Mouse (Mus musculus) forebrain, embryonic 10.5 days (tissue): ENCODE results near the gene Nr2c1. TPM values are rescaled to one million over a fixed set of nuclear protein-coding genes. Genes with fewer than 3 reads are reported as not detected.
A peak's percentile ranks its signal among the peaks of the same experiment; 100 is the strongest.

Experiments used
- DNase-seq: peaks from one replicate; pipeline ENCODE4 v3.0.0-alpha.2; 2017; ENCODE audit warnings: low spot score; ENCODE audit errors: extremely low spot score
- H3K27ac ChIP-seq: fragments of 300-500 bp; sonication (generic); 2 replicates; pipeline ENCODE4 v1.5.1; 2016; ENCODE audit warnings: mild to moderate bottlenecking
- H3K27me3 ChIP-seq: fragments of 300-500 bp; sonication (generic); 2 replicates; pipeline ENCODE4 v1.6.1; 2016; ENCODE audit warnings: mild to moderate bottlenecking; ENCODE audit not compliant: poor library complexity, severe bottlenecking
- H3K36me3 ChIP-seq: fragments of 300-500 bp; sonication (generic); replicated peaks from 2 replicates; pipeline ENCODE4 v1.6.1; 2016; ENCODE audit warnings: mild to moderate bottlenecking, moderate library complexity
- H3K4me1 ChIP-seq: fragments of 300-500 bp; sonication (generic); 2 replicates; pipeline ENCODE4 v1.6.1; 2016
- H3K4me3 ChIP-seq: fragments of 300-500 bp; sonication (generic); 2 replicates; pipeline ENCODE4 v1.5.1; 2016; ENCODE audit warnings: mild to moderate bottlenecking, moderate library complexity
- H3K9me3 ChIP-seq: fragments of 300-500 bp; sonication (generic); 2 replicates; pipeline ENCODE4 v1.6.1; 2016; ENCODE audit warnings: mild to moderate bottlenecking, moderate library complexity
- WGBS: fragments of 180-500 bp; shearing (Covaris S2); methylation state at CpG from one replicate; pipeline ENCODE4 v1.1.7; 2016; 5-methylcytosine and 5-hydroxymethylcytosine counted together
- polyA plus RNA-seq: library from polyadenylated mRNA; unstranded; fragments of >200 nt; fragmentation: Nextera tagmentation; extraction: Ambion mirVana; gene quantifications from 2 replicates; pipeline ENCODE4 v1.2.1, GENCODE M21; 2016

Gene Nr2c1
- polyA plus RNA-seq, 1 experiment from 2014 or later, result 11.0 TPM

GRCm38 (mm10) chr10:94120676-94121075 lies 27.1 kb upstream of the Nr2c1 start:
- Histone ChIP-seq H3K9me3 (no peaks in the 10 kb centered on the region), H3K27me3 (no peaks in the 10 kb centered on the region), H3K4me1 (0 out of 2 replicates have a peak, but pooled peaks cover 4% of the 10 kb centered on the region), H3K36me3 (peaks cover 34% of the 10 kb centered on the region), H3K4me3 (no peak overlapping the region), H3K27ac (no peak overlapping the region)
- DNase-seq, result no peak
- 96% methylated on average over 9 of the region's 9 CpGs for WGBS

GRCm38 (mm10) chr10:94122595-94122994 lies 25.2 kb upstream of the Nr2c1 start:
- no peaks in the 10 kb centered on the region for H3K27me3 ChIP-seq

GRCm38 (mm10) chr10:94123581-94123980 lies 24.2 kb upstream of the Nr2c1 start:
- Histone ChIP-seq H3K27me3 (no peaks in the 10 kb centered on the region), H3K36me3 (peaks cover 51% of the 10 kb centered on the region), H3K4me1 (no peaks in the 10 kb centered on the region), H3K27ac (no peak overlapping the region), H3K4me3 (no peak overlapping the region), H3K9me3 (no peaks in the 10 kb centered on the region)
- WGBS, result 96% methylated on average over 5 of the region's 5 CpGs
- DNase-seq, result no peak

More at GRCm38 (mm10) chr10:94122595-94122994, 25.2 kb upstream of the Nr2c1 start:
- 95% methylated on average over 7 of the region's 7 CpGs for WGBS
- DNase-seq, result no peak
- H3K27ac ChIP-seq, result no peak overlapping the region
- H3K9me3 ChIP-seq, result no peaks in the 10 kb centered on the region
- H3K4me1 ChIP-seq, result no peaks in the 10 kb centered on the region
- no peak overlapping the region for H3K4me3 ChIP-seq
- H3K36me3 ChIP-seq, result peaks cover 51% of the 10 kb centered on the region

- no peak for DNase-seq
- no peaks in the 10 kb centered on the region for H3K27me3 ChIP-seq
- H3K27ac ChIP-seq, result no peak overlapping the region
- no peak overlapping the region for H3K4me3 ChIP-seq
- no peaks in the 10 kb centered on the region for H3K9me3 ChIP-seq
- peaks cover 51% of the 10 kb centered on the region for H3K36me3 ChIP-seq
- WGBS, result 78% methylated on average over 5 of the region's 5 CpGs
- H3K4me1 ChIP-seq, result no peaks in the 10 kb centered on the region; the same call in 1 of the 2 replicates
Measured at GRCm38 (mm10) chr10:94124376-94124775, 23.4 kb upstream of the Nr2c1 start.

GRCm38 (mm10) chr10:94129680-94130119 lies 18.1 kb upstream of the Nr2c1 start:
- WGBS, result 87% methylated on average over 9 of the region's 9 CpGs
- Histone ChIP-seq H3K4me3 (no peak overlapping the region), H3K27me3 (no peaks in the 10 kb centered on the region), H3K4me1 (no peaks in the 10 kb centered on the region; the same call in 1 of the 2 replicates), H3K27ac (peak overlapping the region; percentile 25; the same call in 1 of the 2 replicates), H3K9me3 (no peaks in the 10 kb centered on the region), H3K36me3 (peaks cover 21% of the 10 kb centered on the region)
- no peak for DNase-seq

- Histone ChIP-seq H3K36me3 (peaks cover 11% of the 10 kb centered on the region), H3K4me3 (no peak overlapping the region), H3K27ac (no peak overlapping the region), H3K27me3 (no peaks in the 10 kb centered on the region), H3K9me3 (no peaks in the 10 kb centered on the region), H3K4me1 (no peaks in the 10 kb centered on the region; the same call in 1 of the 2 replicates)
- 85% methylated on average over 8 of the region's 8 CpGs for WGBS
- DNase-seq, result no peak
Measured at GRCm38 (mm10) chr10:94133081-94133480, 14.7 kb upstream of the Nr2c1 start.

GRCm38 (mm10) chr10:94133674-94134073 lies 14.1 kb upstream of the Nr2c1 start:
- 90% methylated on average over 7 of the region's 7 CpGs for WGBS
- H3K27ac ChIP-seq, result no peak overlapping the region
- no peaks in the 10 kb centered on the region for H3K9me3 ChIP-seq
- peaks cover 12% of the 10 kb centered on the region for H3K36me3 ChIP-seq
- no peak overlapping the region for H3K4me3 ChIP-seq
- no peaks in the 10 kb centered on the region for H3K27me3 ChIP-seq
- no peaks in the 10 kb centered on the region; the same call in 1 of the 2 replicates for H3K4me1 ChIP-seq
- no peak for DNase-seq

GRCm38 (mm10) chr10:94134535-94135390 lies 13.1 kb upstream of the Nr2c1 start:
- H3K27ac ChIP-seq, result no peak overlapping the region
- WGBS, result 90% methylated on average over 12 of the region's 12 CpGs
- no peaks in the 10 kb centered on the region for H3K27me3 ChIP-seq
- H3K4me3 ChIP-seq, result no peak overlapping the region
- DNase-seq, result no peak
- no peaks in the 10 kb centered on the region for H3K9me3 ChIP-seq
- H3K4me1 ChIP-seq, result no peaks in the 10 kb centered on the region; the same call in 1 of the 2 replicates
- H3K36me3 ChIP-seq, result peaks cover 21% of the 10 kb centered on the region

GRCm38 (mm10) chr10:94138890-94139482 lies 8.8 kb upstream of the Nr2c1 start:
- H3K36me3 ChIP-seq, result peaks cover 27% of the 10 kb centered on the region

GRCm38 (mm10) chr10:94140227-94140931 lies 7.4 kb upstream of the Nr2c1 start:
- Histone ChIP-seq H3K9me3 (no peaks in the 10 kb centered on the region), H3K36me3 (peaks cover 27% of the 10 kb centered on the region), H3K4me3 (no peak overlapping the region), H3K27me3 (no peaks in the 10 kb centered on the region), H3K4me1 (no peaks in the 10 kb centered on the region), H3K27ac (no peak overlapping the region)
- WGBS, result 91% methylated on average over 3 of the region's 3 CpGs
- DNase-seq, result no peak

More at GRCm38 (mm10) chr10:94138890-94139482, 8.8 kb upstream of the Nr2c1 start:
- 92% methylated on average over 10 of the region's 10 CpGs for WGBS
- Histone ChIP-seq H3K27me3 (no peaks in the 10 kb centered on the region), H3K4me3 (no peak overlapping the region), H3K9me3 (no peaks in the 10 kb centered on the region), H3K4me1 (no peaks in the 10 kb centered on the region), H3K27ac (no peak overlapping the region)
- no peak for DNase-seq

GRCm38 (mm10) chr10:94142427-94142826 lies 5.4 kb upstream of the Nr2c1 start:
- Histone ChIP-seq H3K4me1 (peaks cover 4% of the 10 kb centered on the region), H3K4me3 (no peak overlapping the region), H3K36me3 (peaks cover 26% of the 10 kb centered on the region), H3K9me3 (no peaks in the 10 kb centered on the region), H3K27me3 (no peaks in the 10 kb centered on the region), H3K27ac (no peak overlapping the region)
- DNase-seq, result no peak
- WGBS, result 92% methylated on average over 3 of the region's 3 CpGs

GRCm38 (mm10) chr10:94144581-94144980 lies 3.2 kb upstream of the Nr2c1 start:
- H3K27ac ChIP-seq, result no peak overlapping the region
- no peak for DNase-seq
- peaks cover 23% of the 10 kb centered on the region for H3K4me1 ChIP-seq
- H3K36me3 ChIP-seq, result peaks cover 11% of the 10 kb centered on the region
- WGBS, result 92% methylated on average over 5 of the region's 5 CpGs
- no peaks in the 10 kb centered on the region for H3K9me3 ChIP-seq
- H3K27me3 ChIP-seq, result no peaks in the 10 kb centered on the region
- no peak overlapping the region for H3K4me3 ChIP-seq
